Mouse (Mus musculus) urinary bladder, postnatal 36 days (tissue): ENCODE measurements at regions not wholly inside any gene's neighbourhood (a gene's known extent, or its start where the extent isn't known, plus 50 kb on each side); places are given as distances from the start of the nearest gene placed in this dataset.

Source experiments
- DNase-seq, 2 experiments: peaks; one replicate each; pipeline ENCODE4 v3.0.0; 2022; ENCODE audit warnings: low spot score in 2 of 2, mixed read lengths in 1 of 2

GRCm38 (mm10) chr3:149223776-149224175 lies 233.4 kb upstream of the Adgrl2 start:
- DNase-seq: no peak

GRCm38 (mm10) chr3:149220958-149221357 lies 230.6 kb upstream of the Adgrl2 start:
- no peak for DNase-seq

GRCm38 (mm10) chr3:149220304-149220951 lies 230.1 kb upstream of the Adgrl2 start:
- DNase-seq: no peak

GRCm38 (mm10) chr3:149219381-149220303 lies 229.3 kb upstream of the Adgrl2 start:
- DNase-seq: no peak

- no peak for DNase-seq
Measured at GRCm38 (mm10) chr3:149217916-149218803, 227.8 kb upstream of the Adgrl2 start.

GRCm38 (mm10) chr3:149216759-149217400 lies 226.5 kb upstream of the Adgrl2 start:
- peak; percentile 37 to 56 for DNase-seq

GRCm38 (mm10) chr3:149215691-149216090 lies 225.3 kb upstream of the Adgrl2 start:
- DNase-seq: no peak

- DNase-seq: no peak
Measured at GRCm38 (mm10) chr3:149211909-149212308, 221.6 kb upstream of the Adgrl2 start.

- DNase-seq: no peak
Measured at GRCm38 (mm10) chr3:149209260-149209659, 218.9 kb upstream of the Adgrl2 start.

GRCm38 (mm10) chr3:149203451-149203850 lies 213.1 kb upstream of the Adgrl2 start:
- DNase-seq: no peak

- no peak for DNase-seq
Measured at GRCm38 (mm10) chr3:149196477-149197185, 206.3 kb upstream of the Adgrl2 start.

GRCm38 (mm10) chr3:149190856-149191576 lies 200.7 kb upstream of the Adgrl2 start:
- DNase-seq: no peak

GRCm38 (mm10) chr3:149184136-149184551 lies 193.8 kb upstream of the Adgrl2 start:
- DNase-seq: no peak

GRCm38 (mm10) chr3:149182095-149182494 lies 191.7 kb upstream of the Adgrl2 start:
- no peak for DNase-seq

GRCm38 (mm10) chr3:149180129-149180528 lies 189.8 kb upstream of the Adgrl2 start:
- no peak for DNase-seq

- DNase-seq: no peak
Measured at GRCm38 (mm10) chr3:149179486-149180116, 189.2 kb upstream of the Adgrl2 start.

- no peak for DNase-seq
Measured at GRCm38 (mm10) chr3:149178891-149179290, 188.5 kb upstream of the Adgrl2 start.

- no peak for DNase-seq
Measured at GRCm38 (mm10) chr3:149174689-149175390, 184.5 kb upstream of the Adgrl2 start.

- no peak for DNase-seq
Measured at GRCm38 (mm10) chr3:149173537-149173936, 183.2 kb upstream of the Adgrl2 start.
